Mouse (Mus musculus): ENCODE data around the gene Map3k20.

- TF ChIP-seq POLR2A (IDR thresholded peaks at IDR 0.05; ENCODE audit: borderline replicate concordance, extremely low read depth, low read depth, low read length) (no peak), CTCF (IDR thresholded peaks at IDR 0.05; ENCODE audit: insufficient read depth, low read length) (no peak)
These were observed 22.9 kb downstream of the Map3k20 start for GRCm38 (mm10) chr2:72308351-72308750.

All from lung, adult 2 months (tissue).